Mouse (Mus musculus) heart, embryonic 10.5 days (tissue): Measurements from ENCODE around the gene Abca17. TPM values are rescaled to one million over a fixed set of nuclear protein-coding genes. Genes with fewer than 3 reads are reported as not detected.

ENCODE experiments used
- DNase-seq: peaks from one replicate; pipeline ENCODE4 v3.0.0-alpha.2; 2017; ENCODE audit warnings: low spot score
- H3K27ac ChIP-seq: fragments of 300-500 bp; sonication (generic); 2 replicates; pipeline ENCODE4 v1.5.1; 2016; ENCODE audit warnings: mild to moderate bottlenecking
- H3K27me3 ChIP-seq: fragments of 300-500 bp; sonication (generic); 2 replicates; pipeline ENCODE4 v1.6.1; 2016; ENCODE audit warnings: mild to moderate bottlenecking; ENCODE audit not compliant: poor library complexity, insufficient read depth, severe bottlenecking
- H3K36me3 ChIP-seq: fragments of 300-500 bp; sonication (generic); 2 replicates; pipeline ENCODE4 v1.6.1; 2016; ENCODE audit warnings: mild to moderate bottlenecking, moderate library complexity
- H3K4me1 ChIP-seq: fragments of 300-500 bp; sonication (generic); 2 replicates; pipeline ENCODE4 v1.6.1; 2016; ENCODE audit warnings: mild to moderate bottlenecking
- H3K4me3 ChIP-seq: fragments of 300-500 bp; sonication (generic); 2 replicates; pipeline ENCODE4 v1.5.1; 2016; ENCODE audit warnings: mild to moderate bottlenecking, moderate library complexity
- H3K9me3 ChIP-seq: fragments of 300-500 bp; sonication (generic); 2 replicates; pipeline ENCODE4 v1.6.1; 2016; ENCODE audit warnings: mild to moderate bottlenecking, moderate library complexity
- WGBS: fragments of 180-500 bp; shearing (Covaris S2); methylation state at CpG from one replicate; pipeline ENCODE4 v1.1.7; 2016; 5-methylcytosine and 5-hydroxymethylcytosine counted together
- polyA plus RNA-seq: library from polyadenylated mRNA; unstranded; fragments of >200 nt; fragmentation: Nextera tagmentation; extraction: Ambion mirVana; gene quantifications from 2 replicates; pipeline ENCODE4 v1.2.1, GENCODE M21; 2016

Gene Abca17
- polyA plus RNA-seq, 1 experiment from 2014 or later: not detected

DNA sequence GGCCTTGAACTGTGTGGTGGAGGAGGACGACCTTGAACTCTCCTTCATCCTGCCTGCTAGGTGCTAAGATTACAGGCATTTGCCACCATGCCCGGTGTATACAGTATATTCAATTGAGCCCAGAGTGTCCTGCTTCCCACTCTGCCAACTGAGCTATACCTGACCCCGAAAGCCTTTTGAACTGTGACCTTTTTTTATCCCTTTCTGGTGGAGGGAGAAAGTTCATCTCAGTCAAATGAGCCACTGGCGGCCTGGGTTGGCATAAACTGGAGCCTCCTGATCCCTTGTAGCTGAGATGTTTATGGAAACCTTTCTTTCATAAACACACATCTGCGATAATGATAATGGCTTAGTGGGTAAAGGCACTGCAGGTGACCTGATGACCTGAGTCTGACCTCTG lies 10.4 kb upstream of the Abca17 start:
- Histone ChIP-seq H3K9me3 (no peaks in the 10 kb centered on the region), H3K27ac (no peak overlapping the region), H3K36me3 (no peaks in the 10 kb centered on the region), H3K4me1 (peaks cover 16% of the 10 kb centered on the region), H3K27me3 (0 out of 2 replicates have a peak, but pooled peaks cover 4% of the 10 kb centered on the region), H3K4me3 (no peak overlapping the region)
- 81% methylated on average over 5 of the region's 5 CpGs for WGBS
- DNase-seq: no peak

DNA sequence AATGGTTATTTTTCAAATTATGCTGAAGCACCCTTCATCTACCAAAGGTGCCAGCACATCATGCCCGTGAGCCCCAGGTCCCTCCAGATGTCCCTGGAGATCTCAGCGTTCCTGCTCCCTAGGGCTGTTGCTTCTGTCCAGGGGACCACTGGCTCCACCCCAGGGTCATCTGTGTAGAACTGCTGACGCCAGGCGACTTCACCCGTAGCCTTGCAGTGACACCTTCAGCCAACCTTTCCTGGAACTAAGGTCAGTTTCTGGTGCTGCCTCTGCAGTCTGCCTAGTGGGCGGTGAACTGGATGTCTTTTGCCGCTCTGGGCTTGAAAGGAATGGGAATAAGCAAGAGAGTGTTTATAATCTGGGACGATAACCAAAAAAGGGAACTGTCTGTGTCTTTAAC lies 10.0 kb upstream of the Abca17 start:
- peaks cover 13% of the 10 kb centered on the region for H3K4me1 ChIP-seq
- H3K36me3 ChIP-seq: no peaks in the 10 kb centered on the region
- 0 out of 2 replicates have a peak, but pooled peaks cover 4% of the 10 kb centered on the region for H3K27me3 ChIP-seq
- DNase-seq: no peak
- WGBS: 73% methylated on average over 8 of the region's 8 CpGs
- H3K27ac ChIP-seq: no peak overlapping the region
- no peak overlapping the region for H3K4me3 ChIP-seq
- H3K9me3 ChIP-seq: no peaks in the 10 kb centered on the region

DNA sequence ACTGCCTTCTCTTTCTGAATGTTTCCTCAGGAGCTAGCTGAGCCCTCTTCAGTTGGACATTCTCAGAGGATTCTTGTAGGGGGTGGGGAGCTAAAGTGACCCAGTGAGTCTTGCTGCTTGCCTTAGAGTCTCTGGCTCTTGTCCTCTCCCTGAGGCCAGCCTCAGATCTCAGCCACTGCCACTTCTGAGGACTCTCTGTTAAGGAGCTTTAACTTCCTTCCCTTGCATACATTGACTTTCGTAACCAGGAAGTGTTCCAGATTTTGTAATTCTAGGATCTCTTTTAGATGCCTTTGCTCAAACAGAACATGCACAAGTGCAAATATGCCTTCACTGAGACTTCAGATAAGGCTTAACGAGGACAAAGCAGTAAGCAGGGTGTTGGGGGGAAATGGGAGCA lies 9.0 kb upstream of the Abca17 start:
- no peaks in the 10 kb centered on the region for H3K36me3 ChIP-seq
- H3K9me3 ChIP-seq: no peaks in the 10 kb centered on the region
- no peak overlapping the region for H3K4me3 ChIP-seq
- H3K27me3 ChIP-seq: 0 out of 2 replicates have a peak, but pooled peaks cover 4% of the 10 kb centered on the region
- DNase-seq: no peak
- 57% methylated on average over 2 of the region's 2 CpGs for WGBS
- peaks cover 12% of the 10 kb centered on the region; the same call in 1 of the 2 replicates for H3K4me1 ChIP-seq
- H3K27ac ChIP-seq: no peak overlapping the region

DNA sequence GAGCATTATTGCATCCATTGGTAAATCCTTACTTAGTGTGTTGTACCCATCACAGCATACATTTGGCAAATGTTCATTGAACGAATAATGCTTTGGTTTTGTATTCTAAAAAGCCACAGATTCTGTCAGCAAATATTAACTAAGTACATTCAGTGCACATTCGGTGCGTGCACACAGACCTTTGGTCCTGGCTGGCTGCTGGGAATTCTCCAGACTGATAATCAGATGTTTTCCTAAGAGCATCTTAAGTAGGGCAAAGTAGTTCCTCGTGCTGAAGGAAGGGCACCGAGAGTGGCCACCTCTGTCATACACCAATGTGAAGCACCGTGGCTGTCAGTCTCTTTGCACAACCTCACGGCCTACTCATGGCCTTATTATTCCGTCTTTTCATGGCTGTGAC lies 8.1 kb upstream of the Abca17 start:
- DNase-seq: no peak
- H3K4me1 ChIP-seq: peaks cover 12% of the 10 kb centered on the region; the same call in 1 of the 2 replicates
- H3K27me3 ChIP-seq: 0 out of 2 replicates have a peak, but pooled peaks cover 4% of the 10 kb centered on the region
- H3K27ac ChIP-seq: no peak overlapping the region
- H3K4me3 ChIP-seq: no peak overlapping the region
- 75% methylated on average over 8 of the region's 8 CpGs for WGBS
- H3K9me3 ChIP-seq: no peaks in the 10 kb centered on the region
- H3K36me3 ChIP-seq: no peaks in the 10 kb centered on the region

DNA sequence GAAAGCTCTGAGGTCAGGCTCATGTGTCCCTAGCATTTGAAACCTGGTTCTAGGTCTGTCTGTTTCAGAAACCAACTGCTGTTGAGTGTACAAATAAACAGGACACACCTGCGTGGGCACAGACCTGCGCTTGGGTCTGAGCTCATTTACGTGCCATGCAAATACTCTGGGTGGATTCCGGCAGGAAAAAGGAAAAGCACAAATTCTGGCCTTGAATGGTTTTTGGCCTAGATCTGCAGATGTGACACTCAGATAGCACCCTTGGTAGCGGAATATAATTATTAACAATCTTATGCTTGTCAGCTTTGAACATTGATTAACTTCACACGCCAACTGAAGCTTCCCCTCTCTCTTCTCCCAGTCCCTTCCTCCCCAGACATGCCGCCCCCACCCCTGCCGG lies 4.4 kb upstream of the Abca17 start:
- Histone ChIP-seq H3K4me3 (no peak overlapping the region), H3K27ac (no peak overlapping the region), H3K36me3 (no peaks in the 10 kb centered on the region), H3K27me3 (peaks cover 24% of the 10 kb centered on the region), H3K4me1 (peaks cover 39% of the 10 kb centered on the region), H3K9me3 (no peaks in the 10 kb centered on the region)
- WGBS: 85% methylated on average over 8 of the region's 8 CpGs
- DNase-seq: no peak

DNA sequence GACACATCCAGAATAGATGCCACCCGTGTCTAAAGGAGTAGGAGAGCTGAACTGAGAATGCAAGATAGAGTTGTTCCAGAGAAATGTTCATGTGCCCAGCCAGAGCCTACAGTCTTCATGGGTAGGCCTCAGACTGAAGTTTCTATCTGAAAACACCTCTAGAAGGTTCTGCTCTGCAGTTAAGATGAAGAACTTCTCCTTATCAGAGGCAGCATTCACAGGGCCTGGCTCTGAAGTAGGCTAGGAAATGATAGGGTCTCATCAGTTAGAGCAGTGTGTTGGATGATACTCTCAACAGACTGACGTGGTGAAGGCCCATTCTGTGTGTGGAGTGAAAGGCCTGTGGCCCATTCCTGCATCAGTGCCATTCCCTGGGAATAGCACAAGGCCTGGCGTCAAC lies 3.1 kb upstream of the Abca17 start:
- Histone ChIP-seq H3K4me3 (no peak overlapping the region), H3K9me3 (no peaks in the 10 kb centered on the region), H3K27ac (no peak overlapping the region), H3K36me3 (no peaks in the 10 kb centered on the region), H3K4me1 (peaks cover 31% of the 10 kb centered on the region), H3K27me3 (peaks cover 35% of the 10 kb centered on the region)
- no peak for DNase-seq
- WGBS: 75% methylated on average over 3 of the region's 3 CpGs

DNA sequence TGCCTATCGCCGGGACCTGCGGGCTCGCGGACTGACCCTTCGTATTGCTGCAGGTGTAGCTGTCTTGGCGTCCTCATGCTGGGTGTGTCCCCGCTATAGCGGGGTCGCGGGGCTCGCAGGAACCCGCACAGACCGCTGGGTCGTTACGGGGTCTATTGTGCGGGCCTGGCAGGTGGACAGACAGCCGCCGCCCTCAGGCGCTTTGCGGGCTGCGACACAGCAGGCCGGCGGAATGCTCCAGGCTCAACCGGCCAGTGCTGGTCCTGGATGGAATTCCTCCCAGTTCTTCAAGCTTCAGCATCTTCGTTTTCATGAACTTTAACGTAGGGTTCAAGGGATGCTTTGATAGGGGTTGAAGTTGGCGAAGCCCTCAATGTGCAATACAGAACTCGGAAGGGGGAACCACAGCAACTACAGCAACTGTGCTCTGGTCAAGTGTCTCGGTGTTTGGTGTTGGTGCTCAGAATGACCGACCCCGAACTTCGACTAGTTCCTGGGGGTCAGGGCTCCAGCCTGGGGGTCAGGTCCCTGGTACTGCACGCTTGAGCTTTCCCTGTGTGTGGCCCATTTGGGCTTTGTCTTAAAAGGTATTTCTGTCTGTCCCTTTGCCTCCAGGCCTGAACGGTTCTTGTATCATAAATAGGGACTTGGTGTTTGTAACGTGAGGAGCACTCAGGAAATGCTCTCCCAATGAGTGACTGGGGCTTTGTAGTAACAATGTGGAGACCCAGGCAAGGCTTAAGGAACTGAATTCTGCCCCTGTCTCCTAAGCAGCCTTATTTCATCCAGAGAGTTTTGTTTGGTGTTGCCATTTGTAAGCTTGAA lies 1.7 kb upstream of the Abca17 start:
- Histone ChIP-seq H3K36me3 (no peaks in the 10 kb centered on the region), H3K27me3 (peaks cover 41% of the 10 kb centered on the region), H3K9me3 (no peaks in the 10 kb centered on the region), H3K4me3 (peak overlapping the region; percentile 93), H3K27ac (peak overlapping the region; percentile 93), H3K4me1 (peaks cover 31% of the 10 kb centered on the region)
- DNase-seq: no peak
- WGBS: 5% methylated on average over 36 of the region's 36 CpGs

DNA sequence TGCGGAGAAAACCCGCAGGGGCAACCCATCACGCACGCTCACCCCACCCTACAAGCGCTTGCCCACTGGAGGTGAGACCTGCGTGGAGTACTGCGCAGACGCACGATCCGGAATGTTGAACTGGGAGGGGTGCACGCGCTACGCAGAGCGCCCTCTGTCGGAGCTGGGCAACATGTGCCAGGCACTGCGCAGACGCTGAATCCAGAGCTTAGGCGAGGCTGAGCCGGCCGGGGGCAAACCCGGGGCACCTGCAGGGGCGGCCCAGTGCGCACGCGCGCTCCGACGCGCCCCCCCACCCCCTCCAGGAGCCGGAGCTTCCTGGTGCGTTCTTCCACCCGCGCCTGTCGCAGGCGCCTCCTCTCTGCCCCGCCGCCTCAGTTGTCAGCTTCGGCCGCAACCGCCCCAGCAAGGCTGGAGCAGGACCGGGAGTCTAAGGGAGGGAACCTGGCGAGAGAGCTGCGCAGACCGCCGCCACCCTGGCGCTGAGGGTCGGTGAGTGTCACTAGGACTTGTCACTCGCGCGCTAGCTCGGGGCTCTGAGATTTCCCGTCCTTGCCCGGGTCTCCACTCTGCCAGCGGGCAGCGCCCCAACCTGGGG lies 991 bp upstream of the Abca17 start, which contains the start of gene Abca3:
TSS of gene Abca3 (plus strand) at position 191 of the 598 bp plus-strand sequence.
- Histone ChIP-seq H3K4me1 (peaks cover 31% of the 10 kb centered on the region), H3K36me3 (no peaks in the 10 kb centered on the region), H3K27ac (peak within 1 kb of the TSS; percentile 93), H3K9me3 (no peaks in the 10 kb centered on the region), H3K27me3 (peaks cover 41% of the 10 kb centered on the region), H3K4me3 (peak within 1 kb of the TSS; percentile 93)
- WGBS: under 1% methylated on average over 50 of the region's 55 CpGs
- peak; percentile 97 for DNase-seq

DNA sequence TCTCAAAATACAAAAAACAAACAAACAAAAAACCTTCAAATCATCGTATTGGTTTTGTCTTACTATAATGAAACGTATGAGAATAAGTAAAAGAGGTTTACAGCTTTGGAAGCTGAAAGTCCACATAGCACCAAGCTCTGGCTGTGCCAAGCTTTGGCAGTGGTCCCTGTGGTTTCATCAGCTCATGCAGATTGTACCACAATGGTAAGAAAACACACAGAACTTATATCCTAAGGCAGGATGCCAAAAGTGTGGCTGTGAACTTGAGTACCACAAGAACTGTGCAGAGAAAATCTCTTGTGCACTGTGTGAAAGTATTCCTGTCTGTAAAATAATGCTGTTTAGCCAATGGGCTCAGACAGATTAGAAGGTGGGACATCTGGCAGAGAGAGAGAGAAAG lies 1.7 kb downstream of the Abca17 start:
- DNase-seq: no peak
- 79% methylated on average over 2 of the region's 2 CpGs for WGBS
- H3K27me3 ChIP-seq: peaks cover 41% of the 10 kb centered on the region
- H3K27ac ChIP-seq: no peak overlapping the region
- no peaks in the 10 kb centered on the region for H3K9me3 ChIP-seq
- H3K4me1 ChIP-seq: peaks cover 31% of the 10 kb centered on the region
- no peak overlapping the region for H3K4me3 ChIP-seq
- no peaks in the 10 kb centered on the region for H3K36me3 ChIP-seq

DNA sequence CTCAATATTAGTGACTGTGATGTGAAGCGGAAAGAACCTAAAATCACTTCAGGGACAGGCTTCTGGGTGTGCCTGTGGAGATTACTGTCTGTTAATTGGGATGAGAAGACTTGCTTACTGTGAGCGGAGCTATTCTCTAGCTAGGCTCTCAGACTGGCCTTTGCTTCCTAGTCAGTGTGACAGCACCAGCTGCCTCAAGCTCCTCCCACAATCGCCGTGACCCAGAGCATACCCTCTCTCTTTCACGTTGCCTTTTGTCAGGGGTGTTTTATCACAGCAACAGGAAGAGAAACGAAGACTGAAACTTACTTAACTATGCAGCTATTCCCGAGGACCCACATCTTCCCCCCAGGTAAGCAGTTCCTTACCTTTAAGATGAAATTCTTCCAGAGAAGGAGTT lies 4.0 kb downstream of the Abca17 start:
- Histone ChIP-seq H3K36me3 (no peaks in the 10 kb centered on the region), H3K27ac (no peak overlapping the region)
- WGBS: 44% methylated on average over 7 of the region's 7 CpGs

DNA sequence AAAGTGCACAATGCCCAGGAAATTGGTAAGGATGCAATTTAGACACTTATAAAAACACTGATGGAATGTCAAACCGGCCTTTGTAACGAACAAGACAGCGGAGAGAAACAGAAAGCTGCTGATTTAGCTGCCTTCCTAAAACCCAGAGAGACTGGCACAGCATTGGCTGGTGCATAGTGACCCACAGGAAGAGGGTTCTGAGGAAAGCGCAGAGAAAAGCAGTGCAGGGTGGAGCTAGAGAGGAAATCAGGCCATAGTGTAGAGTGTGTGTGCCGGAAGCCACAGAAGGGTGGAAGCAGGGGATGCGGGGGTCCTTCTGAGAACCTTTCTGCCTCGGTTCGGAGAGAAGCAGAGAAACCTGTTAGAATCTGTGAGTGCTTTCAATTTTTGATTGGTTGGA lies 6.2 kb downstream of the Abca17 start:
- WGBS: 80% methylated on average over 8 of the region's 8 CpGs
- no peaks in the 10 kb centered on the region for H3K9me3 ChIP-seq
- no peak overlapping the region for H3K27ac ChIP-seq

More for the DNA sequence above, 4.0 kb downstream of the Abca17 start:
- Histone ChIP-seq H3K9me3 (no peaks in the 10 kb centered on the region), H3K4me1 (peaks cover 12% of the 10 kb centered on the region), H3K4me3 (no peak overlapping the region), H3K27me3 (peaks cover 27% of the 10 kb centered on the region)
- DNase-seq: no peak

DNA sequence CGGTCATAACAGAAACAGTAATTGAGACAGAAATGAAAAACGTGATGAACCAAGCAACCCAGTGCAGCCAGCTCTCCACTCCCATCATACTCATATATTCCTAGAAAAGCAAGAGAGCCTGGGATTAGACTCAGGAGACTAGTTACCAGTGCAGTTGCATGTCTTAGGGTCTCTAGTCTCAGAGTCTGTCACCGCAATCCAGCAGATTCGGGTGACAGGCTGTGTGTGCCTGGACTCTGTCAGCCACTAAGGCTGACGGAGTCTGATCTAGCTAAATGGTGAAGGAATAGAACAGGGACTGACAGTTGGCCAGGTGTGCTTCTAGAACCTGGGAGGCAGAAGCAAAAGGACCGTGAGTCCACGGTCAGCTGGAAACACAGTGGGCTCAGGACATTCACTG lies 23.2 kb downstream of the Abca17 start:
- H3K4me1 ChIP-seq: no peaks in the 10 kb centered on the region
- H3K27me3 ChIP-seq: no peaks in the 10 kb centered on the region
- no peak overlapping the region for H3K4me3 ChIP-seq
- H3K36me3 ChIP-seq: no peaks in the 10 kb centered on the region
- H3K9me3 ChIP-seq: no peaks in the 10 kb centered on the region
- WGBS: 70% methylated on average over 7 of the region's 7 CpGs
- H3K27ac ChIP-seq: no peak overlapping the region
- DNase-seq: peak; percentile 54

More for the DNA sequence above, 6.2 kb downstream of the Abca17 start:
- no peak for DNase-seq
- H3K4me3 ChIP-seq: no peak overlapping the region
- peaks cover 11% of the 10 kb centered on the region; the same call in 1 of the 2 replicates for H3K27me3 ChIP-seq
- no peaks in the 10 kb centered on the region for H3K4me1 ChIP-seq
- no peaks in the 10 kb centered on the region for H3K36me3 ChIP-seq

DNA sequence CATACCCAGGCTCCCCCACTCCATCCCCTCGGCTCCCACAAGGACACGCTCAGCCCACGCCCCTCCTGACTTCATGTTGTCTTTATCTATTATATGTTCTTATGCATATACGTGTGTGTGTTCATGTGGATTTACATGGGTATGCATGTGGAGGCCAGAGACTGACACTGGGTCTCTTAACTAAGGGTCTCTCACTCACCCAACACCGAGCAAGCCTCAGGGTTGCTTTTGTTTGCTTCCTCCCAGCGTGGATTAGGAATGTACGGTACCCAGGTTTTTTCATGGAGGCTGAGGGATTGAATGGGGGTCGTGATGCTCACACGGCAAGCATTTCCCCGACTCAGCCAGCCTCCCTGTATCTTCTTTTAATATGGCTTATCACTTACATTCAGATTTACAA lies 25.8 kb downstream of the Abca17 start:
- H3K4me3 ChIP-seq: no peak overlapping the region
- 85% methylated on average over 10 of the region's 10 CpGs for WGBS

More for the DNA sequence above, 25.8 kb downstream of the Abca17 start:
- Histone ChIP-seq H3K27me3 (no peaks in the 10 kb centered on the region), H3K27ac (no peak overlapping the region), H3K9me3 (no peaks in the 10 kb centered on the region), H3K36me3 (no peaks in the 10 kb centered on the region), H3K4me1 (no peaks in the 10 kb centered on the region)
- DNase-seq: peak; percentile 65
